19 mouse cellular contexts compared by ENCODE assay signal in the genomic region with DNA sequence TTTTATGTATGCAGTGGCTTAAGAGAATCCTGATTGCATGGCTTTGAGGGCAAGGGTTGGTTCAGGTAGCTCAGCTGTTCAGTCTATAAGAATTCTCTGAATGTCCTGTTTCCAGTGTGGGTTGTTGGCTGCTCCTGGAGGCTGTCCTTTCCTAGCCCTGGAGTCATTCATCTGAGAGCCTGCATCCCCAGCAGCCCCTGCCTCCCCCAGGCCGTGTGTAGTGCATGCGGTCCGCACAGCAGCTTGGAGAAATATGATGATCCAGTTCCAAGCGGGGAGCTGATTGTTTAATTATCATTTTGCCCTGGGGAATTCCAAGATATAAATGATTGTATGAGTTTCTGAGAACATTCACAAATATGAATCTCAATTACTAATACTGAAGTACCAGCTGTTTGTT. TPM values are rescaled to one million over a fixed set of nuclear protein-coding genes. Genes with fewer than 3 reads are reported as not detected.
DNase-seq lines count a peak whose midpoint lies in the region; ATAC-seq and TF ChIP-seq lines count a peak whose summit lies in the region.
"Had no signal": no experiment of that assay in that cellular context is flagged by ENCODE, and none has a peak within 500 bp of the region (broad histone marks: within the 10 kb centered on the region; RNA-seq: fewer than 3 reads in every experiment).

No protein-coding gene starts in this region.

- no peak for DNase-seq in heart, embryonic 10.5 days (ENCODE audit: low spot score)
- no peak for DNase-seq in heart, adult 18-20 months
- no peak for DNase-seq in hindbrain, embryonic 14.5 days (ENCODE audit: low spot score)
- DNase-seq in hindbrain, embryonic 11.5 days (ENCODE audit: low spot score) = no peak
- no peak for DNase-seq in kidney, postnatal 0 days (ENCODE audit: low spot score)
- no peak for DNase-seq in kidney, adult 9 months
- DNase-seq in embryonic facial prominence, embryonic 10.5 days (ENCODE audit: low spot score) = no peak
- no peak for DNase-seq in adrenal gland, postnatal 10 days
- DNase-seq: adrenal gland, postnatal 25 days; cerebellum, adult 9-10 months; gastrocnemius, postnatal 10 days; kidney, adult 2 months; kidney, postnatal 36 days; liver, embryonic 13.5 days; lung, adult 2 months had no signal

- no peak for TF ChIP-seq CTCF in kidney, postnatal 0 days (IDR thresholded peaks at IDR 0.05; ENCODE audit: low read depth)

- H3K4me1 ChIP-seq in heart, embryonic 10.5 days = 0 out of 2 replicates have a peak, but pooled peaks cover 4% of the 10 kb centered on the region
- H3K4me1 ChIP-seq in hindbrain, embryonic 14.5 days (replicated peaks; ENCODE audit: control insufficient read depth, insufficient read depth, low read length) = no peaks in the 10 kb centered on the region; the same call in 1 of the 2 replicates
- no peaks in the 10 kb centered on the region for H3K4me1 ChIP-seq in hindbrain, embryonic 11.5 days (replicated peaks; ENCODE audit: control insufficient read depth, insufficient read depth, low read length)
- no peaks in the 10 kb centered on the region; the same call in 1 of the 2 replicates for H3K4me1 ChIP-seq in kidney, postnatal 0 days (replicated peaks; ENCODE audit: insufficient read depth, low read length)
- peaks cover 23% of the 10 kb centered on the region for H3K4me1 ChIP-seq in embryonic facial prominence, embryonic 10.5 days
- H3K4me1 ChIP-seq: forebrain, embryonic 15.5 days; midbrain, embryonic 13.5 days had no signal

- no peaks in the 10 kb centered on the region for H3K27me3 ChIP-seq in heart, embryonic 10.5 days (ENCODE audit: insufficient read depth, poor library complexity, severe bottlenecking)
- no peaks in the 10 kb centered on the region for H3K27me3 ChIP-seq in hindbrain, embryonic 14.5 days (ENCODE audit: control insufficient read depth, insufficient read depth, low read length)
- H3K27me3 ChIP-seq in hindbrain, embryonic 11.5 days (ENCODE audit: control insufficient read depth, insufficient read depth, low read length) = no peaks in the 10 kb centered on the region
- no peaks in the 10 kb centered on the region for H3K27me3 ChIP-seq in kidney, postnatal 0 days (ENCODE audit: insufficient read depth, low read length)
- H3K27me3 ChIP-seq in embryonic facial prominence, embryonic 10.5 days (replicated peaks; ENCODE audit: low read depth, poor library complexity, severe bottlenecking) = no peaks in the 10 kb centered on the region
- H3K27me3 ChIP-seq: forebrain, embryonic 15.5 days; limb, embryonic 12.5 days; liver, embryonic 13.5 days; megakaryocyte, embryonic 14.5 days; midbrain, embryonic 13.5 days had no signal

- WGBS in heart, embryonic 10.5 days = 79% methylated on average over 4 of the region's 4 CpGs
- WGBS in hindbrain, embryonic 14.5 days = 66% methylated on average over 4 of the region's 4 CpGs
- 83% methylated on average over 4 of the region's 4 CpGs for WGBS in hindbrain, embryonic 11.5 days
- 51% methylated on average over 4 of the region's 4 CpGs for WGBS in kidney, postnatal 0 days
- 69% methylated on average over 4 of the region's 4 CpGs for WGBS in embryonic facial prominence, embryonic 10.5 days

- no peaks in the 10 kb centered on the region for H3K9me3 ChIP-seq in heart, embryonic 10.5 days
- no peaks in the 10 kb centered on the region for H3K9me3 ChIP-seq in hindbrain, embryonic 14.5 days (ENCODE audit: control insufficient read depth, low read length)
- H3K9me3 ChIP-seq in hindbrain, embryonic 11.5 days (ENCODE audit: control insufficient read depth, low read length) = no peaks in the 10 kb centered on the region
- no peaks in the 10 kb centered on the region for H3K9me3 ChIP-seq in kidney, postnatal 0 days (replicated peaks; ENCODE audit: low read length)
- H3K9me3 ChIP-seq in embryonic facial prominence, embryonic 10.5 days = 0 out of 2 replicates have a peak, but pooled peaks cover 2% of the 10 kb centered on the region
- H3K9me3 ChIP-seq: forebrain, embryonic 15.5 days; limb, embryonic 12.5 days; liver, embryonic 13.5 days; megakaryocyte, embryonic 14.5 days; midbrain, embryonic 13.5 days had no signal

- no peak; the same call in 1 of the 2 replicates for ATAC-seq in hindbrain, embryonic 14.5 days (ENCODE audit: low FRiP score)
- no peak for ATAC-seq in hindbrain, embryonic 11.5 days (ENCODE audit: low FRiP score)
- ATAC-seq in kidney, postnatal 0 days (replicated peaks; ENCODE audit: low FRiP score, low read depth) = no peak
- ATAC-seq: forebrain, embryonic 15.5 days; midbrain, embryonic 13.5 days had no signal

- H3K4me2 ChIP-seq in hindbrain, embryonic 14.5 days (replicated peaks) = no peak overlapping the region
- no peak overlapping the region for H3K4me2 ChIP-seq in hindbrain, embryonic 11.5 days (replicated peaks; ENCODE audit: low read depth, low read length)
- H3K4me2 ChIP-seq in kidney, postnatal 0 days (ENCODE audit: low read length) = no peak overlapping the region
- H3K4me2 ChIP-seq: forebrain, embryonic 15.5 days; limb, embryonic 12.5 days; liver, embryonic 13.5 days; midbrain, embryonic 13.5 days had no signal

- 0 out of 2 replicates have a peak overlapping the region, but pooled peaks have one; percentile 3 for H3K27ac ChIP-seq in heart, embryonic 10.5 days
- H3K27ac ChIP-seq in hindbrain, embryonic 14.5 days = 0 out of 2 replicates have a peak overlapping the region, but pooled peaks have one; percentile 14
- no peak overlapping the region for H3K27ac ChIP-seq in hindbrain, embryonic 11.5 days (ENCODE audit: low read depth, low read length)
- H3K27ac ChIP-seq in kidney, postnatal 0 days = 0 out of 2 replicates have a peak overlapping the region, but pooled peaks have one; percentile 10
- peak overlapping the region; percentile 51; the same call in 1 of the 2 replicates for H3K27ac ChIP-seq in embryonic facial prominence, embryonic 10.5 days (replicated peaks)
- H3K27ac ChIP-seq: forebrain, embryonic 15.5 days; liver, embryonic 13.5 days; midbrain, embryonic 13.5 days had no signal

- H3K36me3 ChIP-seq in heart, embryonic 10.5 days = no peaks in the 10 kb centered on the region
- H3K36me3 ChIP-seq in hindbrain, embryonic 14.5 days (replicated peaks; ENCODE audit: control insufficient read depth, insufficient read depth) = no peaks in the 10 kb centered on the region
- H3K36me3 ChIP-seq in hindbrain, embryonic 11.5 days (ENCODE audit: control insufficient read depth, insufficient read depth, low read length) = no peaks in the 10 kb centered on the region
- H3K36me3 ChIP-seq in kidney, postnatal 0 days (ENCODE audit: insufficient read depth, low read length) = no peaks in the 10 kb centered on the region
- no peaks in the 10 kb centered on the region for H3K36me3 ChIP-seq in embryonic facial prominence, embryonic 10.5 days (replicated peaks)
- H3K36me3 ChIP-seq: forebrain, embryonic 15.5 days; limb, embryonic 12.5 days; liver, embryonic 13.5 days; midbrain, embryonic 13.5 days had no signal

- no peak overlapping the region for H3K4me3 ChIP-seq in heart, embryonic 10.5 days
- no peak overlapping the region for H3K4me3 ChIP-seq in hindbrain, embryonic 14.5 days (replicated peaks; ENCODE audit: low read length)
- H3K4me3 ChIP-seq in hindbrain, embryonic 11.5 days (ENCODE audit: low read depth, low read length) = no peak overlapping the region
- H3K4me3 ChIP-seq in kidney, postnatal 0 days (replicated peaks; ENCODE audit: low read depth, low read length) = no peak overlapping the region
- no peak overlapping the region for H3K4me3 ChIP-seq in embryonic facial prominence, embryonic 10.5 days
- H3K4me3 ChIP-seq: forebrain, embryonic 15.5 days; limb, embryonic 12.5 days; liver, embryonic 13.5 days; megakaryocyte, embryonic 14.5 days; midbrain, embryonic 13.5 days had no signal

- H3K9ac ChIP-seq in hindbrain, embryonic 14.5 days = no peak overlapping the region
- no peak overlapping the region for H3K9ac ChIP-seq in hindbrain, embryonic 11.5 days (ENCODE audit: low read depth, low read length)
- no peak overlapping the region for H3K9ac ChIP-seq in kidney, postnatal 0 days (ENCODE audit: low read depth, low read length)
- H3K9ac ChIP-seq: forebrain, embryonic 15.5 days; limb, embryonic 12.5 days; liver, embryonic 13.5 days; midbrain, embryonic 13.5 days had no signal

RNA-seq across cellular contexts. Expression of a gene that starts 14.5 kb away (rescaled TPM):
- polyA plus RNA-seq in heart, embryonic 10.5 days (2016; fragmentation: Nextera tagmentation; extraction: Ambion mirVana) = 46.2 and 52.6 TPM in 2 replicates
- total RNA-seq in heart, adult 18-20 months (2021) = 10 to 100 TPM; 82.0 to 84.9 TPM
- polyA plus RNA-seq in hindbrain, embryonic 14.5 days (2014; fragmentation: Nextera tagmentation; extraction: Ambion mirVana) = 29.6 and 32.6 TPM in 2 replicates
- polyA plus RNA-seq in hindbrain, embryonic 11.5 days (2014; fragmentation: Nextera tagmentation; extraction: Ambion mirVana) = 41.9 and 46.2 TPM in 2 replicates
- polyA plus RNA-seq in kidney, postnatal 0 days (2015; fragmentation: Nextera tagmentation; extraction: Ambion mirVana) = 146 and 153 TPM in 2 replicates
- 67.1 and 88.8 TPM in 2 replicates for polyA plus RNA-seq in embryonic facial prominence, embryonic 10.5 days (2016; fragmentation: Nextera tagmentation; extraction: Ambion mirVana)
- 10 to 100 TPM; 57.3 to 99.7 TPM for total RNA-seq in adrenal gland, postnatal 10 days (2021)
